Mouse (Mus musculus) midbrain, embryonic 14.5 days (tissue): ENCODE measurements around the gene Plcl1. TPM values are rescaled to one million over a fixed set of nuclear protein-coding genes. Genes with fewer than 3 reads are reported as not detected.

Experiments used
- ATAC-seq: fragments of 200-750 bp; cut with Nextera tagmentation; 2 replicates; pipeline ENCODE4 v1.8.0; 2017; ENCODE audit warnings: moderate number of reproducible peaks, moderate library complexity; ENCODE audit not compliant: low FRiP score, low TSS enrichment
- DNase-seq: peaks from one replicate; pipeline ENCODE4 v3.0.0-alpha.2; 2015
- H3K27ac ChIP-seq: fragments of 300-500 bp; sonication (generic); replicated peaks from 2 replicates; pipeline ENCODE4 v1.5.1; 2014; ENCODE audit warnings: mild to moderate bottlenecking, low read depth, low read length, moderate library complexity
- H3K27me3 ChIP-seq: fragments of 300-500 bp; sonication (generic); 2 replicates; pipeline ENCODE4 v1.6.1; 2014; ENCODE audit warnings: low read length, control low read depth, mixed read lengths; ENCODE audit not compliant: control insufficient read depth, insufficient read depth
- H3K36me3 ChIP-seq: fragments of 300-500 bp; sonication (generic); 2 replicates; pipeline ENCODE4 v1.6.1; 2014; ENCODE audit warnings: low read length, control low read depth; ENCODE audit not compliant: control insufficient read depth, insufficient read depth
- H3K4me1 ChIP-seq: fragments of 300-500 bp; sonication (generic); 2 replicates; pipeline ENCODE4 v1.6.1; 2014; ENCODE audit warnings: mild to moderate bottlenecking, antibody characterized with exemption, low read length, control low read depth; ENCODE audit not compliant: control insufficient read depth, insufficient read depth
- H3K4me2 ChIP-seq: fragments of 300-500 bp; sonication (generic); 2 replicates; pipeline ENCODE4 v1.6.1; 2014; ENCODE audit warnings: mild to moderate bottlenecking, low read length, moderate library complexity
- H3K4me3 ChIP-seq: fragments of 300-500 bp; sonication (generic); replicated peaks from 2 replicates; pipeline ENCODE4 v1.5.1; 2014; ENCODE audit warnings: low read depth, low read length
- H3K9ac ChIP-seq: fragments of 300-500 bp; sonication (generic); replicated peaks from 2 replicates; pipeline ENCODE4 v1.6.1; 2014; ENCODE audit warnings: mild to moderate bottlenecking, low read length, moderate library complexity
- H3K9me3 ChIP-seq: fragments of 300-500 bp; sonication (generic); 2 replicates; pipeline ENCODE4 v1.6.1; 2016; ENCODE audit warnings: low read length, control low read depth, mixed read lengths; ENCODE audit not compliant: control insufficient read depth
- WGBS: fragments of 180-500 bp; shearing (Covaris S2); extraction: QIAGEN DNeasy Blood & Tissue Kit; methylation state at CpG from one replicate; pipeline ENCODE4 v1.1.7; 2014; 5-methylcytosine and 5-hydroxymethylcytosine counted together
- polyA plus RNA-seq: library from polyadenylated mRNA; unstranded; fragments of >200 nt; fragmentation: Nextera tagmentation; extraction: Ambion mirVana; gene quantifications from 2 replicates; pipeline ENCODE4 v1.2.1, GENCODE M21; 2014

Gene Plcl1
- polyA plus RNA-seq, 1 experiment from 2014 or later, result 5.0 TPM

DNA sequence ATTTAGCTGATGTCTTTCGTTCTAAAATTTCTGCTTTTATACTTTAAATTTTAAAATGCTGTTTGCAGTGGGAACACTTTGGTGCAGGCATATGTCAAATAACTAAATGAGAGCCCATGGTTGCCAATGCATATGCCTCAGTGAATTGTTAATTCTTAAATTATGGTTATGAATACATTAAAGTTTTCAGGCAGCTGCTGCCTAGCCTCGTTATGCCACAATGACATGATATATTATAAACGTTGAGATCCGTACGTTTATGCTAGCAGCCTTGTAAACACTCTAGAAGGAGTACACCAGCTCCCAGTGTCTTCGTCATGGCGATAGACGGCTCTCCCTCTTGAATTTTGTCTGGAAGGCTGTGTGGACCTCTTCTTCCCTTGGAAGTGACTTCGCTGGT lies 154.3 kb downstream of the Plcl1 start:
- Histone ChIP-seq H3K36me3 (no peaks in the 10 kb centered on the region), H3K4me2 (no peak overlapping the region), H3K9me3 (no peaks in the 10 kb centered on the region), H3K4me1 (no peaks in the 10 kb centered on the region), H3K9ac (no peak overlapping the region), H3K27ac (no peak overlapping the region), H3K4me3 (no peak overlapping the region), H3K27me3 (no peaks in the 10 kb centered on the region)
- WGBS, result 82% methylated on average over 9 of the region's 9 CpGs
- no peak for ATAC-seq
- DNase-seq, result no peak

- no peak for DNase-seq
- Histone ChIP-seq H3K9ac (no peak overlapping the region), H3K4me1 (no peaks in the 10 kb centered on the region), H3K4me3 (no peak overlapping the region), H3K27ac (no peak overlapping the region), H3K27me3 (no peaks in the 10 kb centered on the region), H3K9me3 (no peaks in the 10 kb centered on the region), H3K36me3 (no peaks in the 10 kb centered on the region), H3K4me2 (no peak overlapping the region)
- WGBS, result 74% methylated on average over 6 of the region's 6 CpGs
- no peak for ATAC-seq
These were observed 160.2 kb downstream of the Plcl1 start for GRCm38 (mm10) chr1:55565933-55566332.

DNA sequence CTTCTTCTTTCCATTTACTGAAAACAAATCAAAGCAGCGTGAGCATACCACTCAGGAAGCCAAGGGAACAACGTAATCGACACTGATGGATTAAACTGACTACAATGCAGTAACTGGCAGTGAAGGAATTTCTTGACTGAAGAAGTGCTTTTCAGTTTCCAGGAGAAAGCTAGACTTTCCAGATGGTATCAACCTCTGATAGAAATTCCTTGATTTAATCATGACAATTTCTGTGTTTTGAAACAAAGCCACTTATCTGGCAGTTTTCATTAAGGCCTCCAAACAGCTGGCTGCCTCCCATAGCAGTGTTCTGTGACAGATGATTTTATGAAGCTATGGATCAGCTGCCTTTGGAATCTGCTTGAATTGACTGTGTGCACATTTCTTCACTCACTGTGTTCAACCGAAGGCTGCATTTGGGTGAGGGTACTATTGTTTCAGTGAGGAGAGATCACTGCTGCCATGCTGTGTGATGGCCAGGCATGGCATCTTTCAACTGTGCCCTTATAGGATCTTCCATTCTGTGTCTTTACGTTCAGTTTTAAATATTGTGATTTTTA lies 162.2 kb downstream of the Plcl1 start:
- 77% methylated on average over 5 of the region's 5 CpGs for WGBS
- no peak for ATAC-seq

GRCm38 (mm10) chr1:55570225-55570624 lies 164.5 kb downstream of the Plcl1 start:
- Histone ChIP-seq H3K4me3 (no peak overlapping the region), H3K27me3 (no peaks in the 10 kb centered on the region), H3K27ac (no peak overlapping the region), H3K4me1 (no peaks in the 10 kb centered on the region), H3K9ac (no peak overlapping the region), H3K36me3 (no peaks in the 10 kb centered on the region), H3K9me3 (no peaks in the 10 kb centered on the region), H3K4me2 (no peak overlapping the region)
- no peak for ATAC-seq
- 90% methylated on average over 5 of the region's 5 CpGs for WGBS
- DNase-seq, result no peak

More for the DNA sequence above, 162.2 kb downstream of the Plcl1 start:
- Histone ChIP-seq H3K27me3 (no peaks in the 10 kb centered on the region), H3K36me3 (no peaks in the 10 kb centered on the region), H3K4me1 (no peaks in the 10 kb centered on the region), H3K4me3 (no peak overlapping the region), H3K27ac (no peak overlapping the region; the same call in 1 of the 2 replicates), H3K4me2 (no peak overlapping the region), H3K9me3 (no peaks in the 10 kb centered on the region), H3K9ac (no peak overlapping the region)
- DNase-seq, result no peak

DNA sequence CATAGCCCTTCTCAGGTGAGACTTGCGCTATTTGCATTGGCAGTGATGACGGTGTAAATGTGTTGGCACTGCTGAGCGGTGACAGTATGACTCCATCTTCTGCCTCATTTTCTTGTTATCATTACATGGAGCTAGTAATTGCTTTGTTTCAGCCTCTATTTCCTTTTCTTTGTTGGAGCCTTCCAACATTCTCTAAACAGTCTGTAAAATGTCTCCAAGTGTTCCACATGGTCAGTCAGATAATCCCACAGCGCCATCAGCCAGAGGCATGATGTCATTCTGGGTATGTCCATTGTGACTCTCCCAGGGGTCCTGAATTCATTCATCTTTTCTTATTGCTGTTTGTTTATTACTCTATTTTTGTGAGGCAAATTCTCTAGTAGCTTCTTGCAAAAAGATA lies 165.7 kb downstream of the Plcl1 start:
- no peak overlapping the region for H3K9ac ChIP-seq
- no peak overlapping the region for H3K27ac ChIP-seq
- WGBS, result 89% methylated on average over 4 of the region's 4 CpGs
- H3K27me3 ChIP-seq, result no peaks in the 10 kb centered on the region
- DNase-seq (no peak), ATAC-seq (no peak)
- H3K36me3 ChIP-seq, result no peaks in the 10 kb centered on the region
- no peak overlapping the region for H3K4me3 ChIP-seq
- no peak overlapping the region for H3K4me2 ChIP-seq
- H3K4me1 ChIP-seq, result no peaks in the 10 kb centered on the region
- H3K9me3 ChIP-seq, result no peaks in the 10 kb centered on the region

DNA sequence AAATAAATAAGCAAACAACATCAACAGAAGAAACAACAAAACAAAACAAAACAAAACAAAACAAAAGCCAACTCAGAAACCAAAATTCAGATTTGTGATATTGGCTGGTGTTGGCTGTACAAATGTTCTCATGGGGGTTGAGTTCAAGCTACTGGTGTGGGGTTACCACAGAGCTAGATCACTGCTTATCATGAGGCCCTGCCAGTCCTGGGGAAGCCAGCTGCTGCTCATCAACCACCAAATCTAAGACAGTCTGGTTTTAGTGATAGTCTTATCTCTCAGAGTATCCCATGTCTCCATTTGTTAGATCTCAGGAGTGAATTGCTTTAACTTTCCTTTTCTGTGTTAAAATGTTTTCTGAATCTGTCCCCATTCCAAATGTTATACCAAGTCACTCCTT lies 166.5 kb downstream of the Plcl1 start:
- Histone ChIP-seq H3K27me3 (no peaks in the 10 kb centered on the region), H3K4me1 (no peaks in the 10 kb centered on the region), H3K4me3 (no peak overlapping the region), H3K9ac (no peak overlapping the region), H3K9me3 (no peaks in the 10 kb centered on the region), H3K4me2 (no peak overlapping the region), H3K36me3 (no peaks in the 10 kb centered on the region), H3K27ac (no peak overlapping the region)
- DNase-seq (no peak), ATAC-seq (no peak)

DNA sequence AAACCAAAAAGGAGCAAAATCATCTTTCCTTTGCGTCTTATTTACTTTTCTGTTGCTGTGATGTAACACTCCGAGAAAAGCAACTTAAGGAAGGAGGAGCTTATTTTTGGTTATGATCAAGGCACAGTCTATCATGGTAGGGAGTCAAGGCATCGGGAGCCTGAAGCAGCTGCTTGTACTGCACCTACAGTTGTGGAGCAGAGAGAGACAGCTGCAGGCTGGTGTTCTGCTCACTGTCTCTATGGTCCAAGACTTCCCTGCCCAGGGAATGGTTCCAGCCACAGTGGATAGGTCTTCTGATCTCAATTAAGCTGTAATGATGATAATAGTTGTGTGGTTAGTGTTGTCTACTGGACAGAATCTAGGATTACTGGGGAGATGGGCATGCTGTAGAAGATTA lies 166.9 kb downstream of the Plcl1 start:
- Histone ChIP-seq H3K4me3 (no peak overlapping the region), H3K9me3 (no peaks in the 10 kb centered on the region), H3K27me3 (no peaks in the 10 kb centered on the region), H3K4me2 (no peak overlapping the region), H3K4me1 (no peaks in the 10 kb centered on the region), H3K36me3 (no peaks in the 10 kb centered on the region), H3K27ac (no peak overlapping the region), H3K9ac (no peak overlapping the region)
- ATAC-seq, result no peak
- WGBS, result 94% methylated on average over 3 of the region's 3 CpGs
- DNase-seq, result no peak

DNA sequence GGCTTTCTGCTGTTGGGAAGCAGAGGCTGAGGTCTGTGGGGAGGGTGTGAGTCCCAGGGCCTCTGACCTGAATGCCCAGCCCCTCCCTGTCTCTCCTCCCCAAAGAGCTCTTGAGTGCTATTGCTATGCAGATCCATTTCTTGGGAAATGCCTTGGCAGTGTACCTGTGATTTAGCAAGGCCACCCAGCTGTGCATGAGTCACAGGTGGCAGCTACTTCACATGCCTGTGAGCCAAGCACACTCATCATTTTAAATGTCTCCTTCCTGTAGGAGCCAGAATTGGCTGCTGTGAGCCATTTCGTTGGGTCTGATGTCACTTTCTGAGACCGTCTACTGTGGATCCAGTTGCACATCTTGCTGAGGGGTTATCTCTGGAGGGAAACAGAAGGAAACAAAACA lies 170.2 kb downstream of the Plcl1 start:
- no peak overlapping the region for H3K4me2 ChIP-seq
- WGBS, result 61% methylated on average over 2 of the region's 2 CpGs
- no peaks in the 10 kb centered on the region for H3K27me3 ChIP-seq
- no peaks in the 10 kb centered on the region for H3K4me1 ChIP-seq
- no peaks in the 10 kb centered on the region for H3K36me3 ChIP-seq
- H3K4me3 ChIP-seq, result no peak overlapping the region
- H3K27ac ChIP-seq, result no peak overlapping the region
- DNase-seq (no peak), ATAC-seq (no peak)
- no peak overlapping the region for H3K9ac ChIP-seq
- H3K9me3 ChIP-seq, result no peaks in the 10 kb centered on the region

DNA sequence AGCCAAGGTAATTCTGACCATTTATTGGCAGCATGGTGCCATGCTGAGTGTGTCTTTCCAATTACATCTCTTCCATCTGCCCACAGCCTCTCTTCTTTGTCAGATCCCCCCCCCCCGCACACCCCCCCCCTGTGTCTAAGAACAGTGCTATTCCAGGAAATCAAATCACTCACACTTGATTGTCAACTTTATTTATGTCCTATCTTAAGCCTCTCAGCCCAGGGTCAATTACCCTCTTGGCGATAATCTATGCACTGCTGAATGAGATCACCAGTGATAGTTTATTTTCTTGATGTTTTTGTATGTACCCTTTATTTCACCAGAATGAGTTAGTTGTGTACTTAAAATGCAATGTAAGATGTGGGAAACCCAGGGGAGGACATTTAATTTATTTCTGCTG lies 176.0 kb downstream of the Plcl1 start:
- H3K27me3 ChIP-seq, result no peaks in the 10 kb centered on the region
- no peaks in the 10 kb centered on the region for H3K9me3 ChIP-seq
- H3K9ac ChIP-seq, result no peak overlapping the region
- H3K4me1 ChIP-seq, result no peaks in the 10 kb centered on the region
- no peak overlapping the region for H3K27ac ChIP-seq
- H3K36me3 ChIP-seq, result no peaks in the 10 kb centered on the region
- 71% methylated on average over 2 of the region's 2 CpGs for WGBS
- no peak overlapping the region for H3K4me2 ChIP-seq
- H3K4me3 ChIP-seq, result no peak overlapping the region
- DNase-seq (no peak), ATAC-seq (no peak)
